Mouse (Mus musculus) liver, embryonic 18 days (tissue): Measurements from ENCODE around the gene Castor1. TPM values are rescaled to one million over a fixed set of nuclear protein-coding genes. Genes with fewer than 3 reads are reported as not detected.

Source experiments
- polyA plus RNA-seq: library from polyadenylated mRNA; depleted of rRNA; stranded (reverse); fragments of >200 nt; gene quantifications from 2 replicates; pipeline ENCODE4 v1.2.3, GENCODE M21; 2012; rRNA removed

Gene Castor1
- 1.0 and 1.2 TPM in 2 replicates for polyA plus RNA-seq

DNA sequence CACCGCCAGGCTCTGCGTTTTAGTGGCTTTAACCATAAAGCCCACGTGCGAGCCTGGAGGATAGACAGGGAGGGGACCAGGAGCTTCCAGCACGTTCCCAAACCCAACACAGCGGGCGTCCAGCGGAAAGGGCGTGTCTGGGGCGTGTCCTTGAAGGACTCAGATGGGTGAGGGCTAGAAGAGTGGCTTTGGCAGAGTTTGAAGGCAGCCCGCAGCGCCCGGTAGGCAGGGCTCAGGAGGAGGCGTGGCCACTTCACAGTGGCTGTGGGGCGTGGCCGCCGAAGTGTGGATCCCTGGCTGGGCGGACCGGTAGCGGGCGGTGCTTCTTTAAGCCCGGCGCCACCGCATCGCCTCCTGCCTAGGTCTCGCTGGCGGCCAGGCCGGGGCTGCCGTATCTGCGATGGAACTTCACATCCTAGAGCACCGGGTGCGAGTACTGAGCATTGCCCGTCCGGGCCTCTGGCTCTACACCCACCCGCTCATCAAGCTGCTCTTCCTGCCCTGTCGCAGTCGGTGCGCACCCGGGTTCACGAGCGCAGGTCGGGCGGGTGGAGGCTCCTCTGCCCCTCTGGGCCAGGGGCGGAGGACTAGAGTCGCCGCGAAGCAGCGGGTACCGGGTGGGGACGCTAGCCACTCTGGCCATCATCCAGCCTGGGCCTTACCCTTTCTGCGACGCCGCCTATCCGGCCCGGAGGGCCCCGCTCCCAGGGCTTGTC lies at the start of gene Castor1:
TSS of gene Castor1 (plus strand) at position 312 of the 716 bp plus-strand sequence.

DNA sequence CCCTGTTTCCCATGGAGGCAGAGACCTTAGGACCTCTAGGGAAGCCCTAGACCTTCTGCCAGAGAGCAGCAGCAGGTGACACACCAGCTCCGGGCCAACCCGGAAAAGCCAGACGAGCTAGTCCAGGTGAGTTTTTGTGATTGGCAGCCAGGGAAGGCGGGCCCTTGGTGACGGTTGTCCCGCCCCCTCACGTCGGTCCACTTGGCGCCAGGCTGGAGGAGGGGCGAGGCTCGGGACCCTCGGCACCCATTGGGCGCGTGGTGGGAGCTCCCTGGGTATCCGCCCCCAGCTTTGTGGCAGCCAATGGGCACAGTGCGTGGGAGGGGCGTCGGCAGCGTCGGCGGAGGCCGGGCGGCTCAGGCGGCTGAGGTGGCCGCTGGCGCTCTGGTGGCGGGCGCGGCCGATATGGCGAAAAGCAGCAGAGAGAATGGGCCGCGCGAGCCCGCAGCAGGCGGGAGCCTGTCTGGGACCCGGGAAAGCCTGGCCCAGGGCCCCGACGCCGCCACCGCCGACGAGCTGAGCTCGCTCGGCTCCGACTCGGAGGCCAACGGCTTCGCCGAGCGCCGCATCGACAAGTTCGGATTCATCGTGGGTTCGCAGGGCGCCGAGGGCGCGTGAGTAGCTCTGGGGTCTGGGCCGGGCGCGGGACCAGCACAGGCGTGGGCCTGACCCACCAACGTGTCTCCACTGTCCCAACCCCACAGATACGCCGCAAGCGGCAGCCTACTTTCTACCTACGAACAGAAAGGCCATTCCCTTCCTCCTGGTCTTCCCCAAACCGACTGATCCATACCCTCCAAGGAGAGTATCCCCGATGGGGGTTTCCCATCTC lies 31.3 kb upstream of the Castor1 start, which contains the start of gene Tbc1d10a:
TSS of gene Tbc1d10a (plus strand) at position 304 of the 832 bp plus-strand sequence.

DNA sequence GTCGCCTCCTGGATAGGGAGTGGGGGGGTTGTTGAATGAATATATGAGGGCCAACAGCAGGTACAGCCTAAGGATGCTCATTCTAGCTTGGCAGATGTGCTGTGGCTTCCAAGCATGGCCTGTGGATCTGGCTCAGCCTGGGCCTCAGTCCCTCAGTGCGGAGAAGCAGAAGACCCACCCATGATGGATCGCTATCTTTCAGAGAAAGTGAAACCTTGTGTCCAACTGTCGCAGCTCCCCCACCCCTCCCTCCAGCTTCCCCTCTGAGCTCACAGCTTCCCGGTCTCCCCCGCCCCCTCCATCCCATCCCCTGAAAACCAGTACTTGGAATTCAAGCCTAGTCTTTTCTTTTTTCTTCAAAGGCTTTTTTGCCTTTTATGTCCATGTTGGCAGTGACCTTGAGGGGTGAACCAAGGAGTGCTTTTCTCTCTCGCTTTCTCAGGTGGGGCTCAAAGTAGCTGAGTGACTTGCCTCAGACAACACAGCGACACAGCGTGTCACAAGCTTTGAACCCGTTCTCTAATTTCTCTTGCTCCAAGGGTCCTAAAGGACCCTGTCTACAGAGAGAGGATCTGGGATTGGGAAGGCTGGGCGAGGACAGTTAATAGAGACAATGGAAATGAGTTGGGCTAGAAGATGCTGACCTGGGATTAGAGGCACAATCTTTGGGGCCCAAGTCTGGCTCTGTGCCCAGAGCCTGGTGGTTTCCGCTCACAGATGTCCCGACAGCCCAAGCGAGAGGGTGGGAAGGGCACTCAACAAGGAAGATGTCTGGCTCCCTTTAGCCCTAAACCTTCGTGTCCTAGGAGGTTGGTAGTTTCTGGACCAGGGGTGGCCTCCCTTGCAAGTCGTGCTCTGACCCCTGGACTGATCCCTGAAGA lies 17.9 kb downstream of the Castor1 start, which contains the start of gene Osm:
TSS of gene Osm (plus strand) at position 756 of the 881 bp plus-strand sequence.

DNA sequence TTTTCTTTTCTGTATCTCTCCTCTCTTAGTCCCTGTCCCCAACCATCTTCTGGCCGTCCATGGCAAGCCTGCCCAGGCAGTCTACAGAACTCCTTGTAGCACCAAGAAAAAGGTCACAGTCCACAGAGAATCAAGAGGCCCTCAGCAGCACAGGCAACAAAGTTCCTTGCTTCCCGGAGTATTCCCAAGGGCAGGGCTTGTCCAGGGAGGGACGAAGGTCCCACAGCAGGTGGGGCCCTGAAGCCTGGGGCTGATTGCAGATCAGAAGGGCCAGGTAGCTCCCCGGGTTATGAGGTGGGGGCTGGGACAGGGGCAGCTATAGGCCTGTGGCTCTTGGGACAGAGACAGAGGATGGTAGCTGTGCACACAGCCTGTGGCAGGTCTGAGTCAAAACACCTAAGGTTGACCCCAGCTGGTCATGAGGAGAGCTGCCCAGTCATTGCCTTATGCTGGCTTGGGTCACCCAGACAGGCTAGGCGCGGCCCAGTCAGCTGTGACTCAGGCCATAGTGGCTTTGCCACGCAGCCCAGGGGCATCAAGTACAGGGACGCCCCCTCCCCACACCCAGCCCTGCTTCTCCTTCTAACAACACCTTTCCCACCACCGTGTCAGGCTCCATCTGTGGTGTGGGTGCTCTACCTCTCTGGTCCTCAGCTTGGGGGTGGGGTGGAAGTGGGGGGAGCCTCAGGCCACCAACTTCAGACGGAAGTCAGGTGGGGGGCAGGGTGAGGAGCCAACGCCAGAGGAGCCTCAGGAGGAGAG lies 39.0 kb downstream of the Castor1 start, which contains the start of gene Lif:
TSS of gene Lif (plus strand) at position 712 of the 762 bp plus-strand sequence.

Other genes with a start within 250 kb of the Castor1 start
- gene 4930556J24Rik, start 241.4 kb upstream of the Castor1 start, polyA plus RNA-seq, result not detected in 2 replicates
- 5.6 and 7.7 TPM in 2 replicates for gene Gal3st1, start 234.6 kb upstream of the Castor1 start, polyA plus RNA-seq
- gene Sec14l4, start 186.8 kb upstream of the Castor1 start, polyA plus RNA-seq, result 9.2 and 11.1 TPM in 2 replicates
- gene Sec14l3, start 153.4 kb upstream of the Castor1 start, polyA plus RNA-seq, result not detected in 2 replicates
- gene Mtfp1, start 122.8 kb upstream of the Castor1 start, polyA plus RNA-seq, result 13.4 and 13.6 TPM in 2 replicates
- gene Sec14l2, start 94.8 kb upstream of the Castor1 start, polyA plus RNA-seq, result 42.8 and 52.5 TPM in 2 replicates
- gene Rnf215, start 83.0 kb upstream of the Castor1 start, polyA plus RNA-seq, result 6.7 and 6.8 TPM in 2 replicates
- gene Ccdc157, start 57.9 kb upstream of the Castor1 start, polyA plus RNA-seq, result 1.2 and 1.3 TPM in 2 replicates
- gene Sf3a1, start 57.9 kb upstream of the Castor1 start, polyA plus RNA-seq, result 9.9 and 11.3 TPM in 2 replicates
- 9.5 and 10.3 TPM in 2 replicates for gene Tbc1d10a, start 31.4 kb upstream of the Castor1 start, polyA plus RNA-seq
- 1.3 and 1.5 TPM in 2 replicates for gene Osm, start 18.2 kb downstream of the Castor1 start, polyA plus RNA-seq
- gene Lif, start 39.3 kb downstream of the Castor1 start, polyA plus RNA-seq, result 0.09 and 0.11 TPM in 2 replicates
- 0.21 and 0.31 TPM in 2 replicates for gene Hormad2, start 222.9 kb downstream of the Castor1 start, polyA plus RNA-seq